Mouse (Mus musculus) liver, embryonic 14.5 days (tissue): ENCODE results near the gene Smad5. TPM values are rescaled to one million over a fixed set of nuclear protein-coding genes. Genes with fewer than 3 reads are reported as not detected.

ENCODE experiments used
- ATAC-seq: fragments of 200-750 bp; cut with Nextera tagmentation; 2 replicates; pipeline ENCODE4 v1.8.0; 2017; ENCODE audit warnings: moderate number of reproducible peaks, mild to moderate bottlenecking, moderate library complexity; ENCODE audit not compliant: insufficient read depth
- DNase-seq, 3 experiments: peaks; one replicate each; pipeline ENCODE4 v3.0.0-alpha.2; 2012 to 2013; ENCODE audit warnings: low read depth in 3 of 3, low spot score in 3 of 3
- H3K27ac ChIP-seq: fragments of 300-500 bp; sonication (generic); 2 replicates; pipeline ENCODE4 v1.5.1; 2014; ENCODE audit warnings: moderate library complexity, mild to moderate bottlenecking, control low read depth, inconsistent platforms
- H3K27me3 ChIP-seq: fragments of 300-500 bp; sonication (generic); 2 replicates; pipeline ENCODE4 v1.6.1; 2014; ENCODE audit warnings: mild to moderate bottlenecking, low read length, moderate library complexity; ENCODE audit not compliant: control insufficient read depth, insufficient read depth
- H3K36me3 ChIP-seq: fragments of 300-500 bp; sonication (generic); replicated peaks from 2 replicates; pipeline ENCODE4 v1.6.1; 2014; ENCODE audit warnings: low read depth; ENCODE audit not compliant: control insufficient read depth, insufficient read depth
- H3K4me1 ChIP-seq, 2 experiments: fragments of 200-500 bp in 1 of 2; fragments of 300-500 bp in 1 of 2; sonication (generic) in 1 of 2; replicated peaks; 2 replicates each; pipeline ENCODE4 v1.6.1; 2012 to 2014; ENCODE audit warnings: antibody characterized with exemption in 1 of 2, inconsistent platforms in 1 of 2, low read length in 1 of 2; ENCODE audit not compliant: control insufficient read depth in 2 of 2, insufficient read depth in 2 of 2
- H3K4me2 ChIP-seq: fragments of 300-500 bp; sonication (generic); 2 replicates; pipeline ENCODE4 v1.6.1; 2014; ENCODE audit warnings: low read depth, mild to moderate bottlenecking, control low read depth, moderate library complexity
- H3K4me3 ChIP-seq, 2 experiments: fragments of 200-500 bp in 1 of 2; fragments of 300-500 bp in 1 of 2; sonication (generic) in 1 of 2; 2 replicates each; pipeline ENCODE4 v1.5.1; 2012 to 2014; ENCODE audit warnings: low read depth in 2 of 2, low read length in 2 of 2, mild to moderate bottlenecking in 2 of 2, control low read depth in 1 of 2, inconsistent platforms in 1 of 2, moderate library complexity in 1 of 2; ENCODE audit not compliant: insufficient read depth in 1 of 2
- H3K9ac ChIP-seq: fragments of 300-500 bp; sonication (generic); replicated peaks from 2 replicates; pipeline ENCODE4 v1.6.1; 2014; ENCODE audit warnings: mild to moderate bottlenecking, control low read depth, moderate library complexity
- H3K9me3 ChIP-seq: fragments of 300-500 bp; sonication (generic); 2 replicates; pipeline ENCODE4 v1.6.1; 2016; ENCODE audit warnings: low read length, mixed read lengths; ENCODE audit not compliant: control insufficient read depth
- CTCF ChIP-seq: IDR thresholded peaks from 2 replicates; pipeline ENCODE4 v1.5.1; 2016; ENCODE audit warnings: antibody characterized with exemption, low read depth, control low read depth
- EP300 ChIP-seq: IDR thresholded peaks from 2 replicates; pipeline ENCODE4 v1.6.1; 2016; ENCODE audit warnings: antibody characterized with exemption, low read depth
- WGBS: fragments of 180-500 bp; shearing (Covaris S2); extraction: QIAGEN DNeasy Blood & Tissue Kit; methylation state at CpG from one replicate; pipeline ENCODE4 v1.1.7; 2014; ENCODE audit not compliant: insufficient replicate concordance; 5-methylcytosine and 5-hydroxymethylcytosine counted together
- polyA plus RNA-seq, 2 experiments: library from polyadenylated mRNA; depleted of rRNA in 1 of 2; stranded (reverse) in 1 of 2; unstranded in 1 of 2; fragments of >200 nt; fragmentation: Nextera tagmentation in 1 of 2; extraction: Ambion mirVana in 1 of 2; gene quantifications; 2 replicates each; pipeline versions ENCODE4 v1.2.1 to v1.2.3; 2012 to 2014

Gene Smad5
- polyA plus RNA-seq, 2 experiments, result 4.2 to 5.0 TPM

GRCm38 (mm10) chr13:56661914-56662621 is 40.7 kb upstream of the Smad5 start:
- no peak overlapping the region for H3K4me2 ChIP-seq
- H3K27ac ChIP-seq, result no peak overlapping the region
- no peak overlapping the region for H3K9ac ChIP-seq
- H3K4me1 ChIP-seq, result 0 out of 4 replicates have a peak, but pooled peaks cover 0 to 2% of the 10 kb centered on the region in 2 experiments
- H3K9me3 ChIP-seq, result no peaks in the 10 kb centered on the region
- no peak for ATAC-seq
- H3K4me3 ChIP-seq, result no peak overlapping the region
- no peaks in the 10 kb centered on the region for H3K36me3 ChIP-seq
- WGBS, result 22% methylated on average over 7 of the region's 7 CpGs
- TF ChIP-seq CTCF (no peak), EP300 (no peak)
- no peak for DNase-seq
- H3K27me3 ChIP-seq, result no peaks in the 10 kb centered on the region

GRCm38 (mm10) chr13:56664256-56665170 is 38.3 kb upstream of the Smad5 start:
- Histone ChIP-seq H3K4me1 (0 out of 4 replicates have a peak, but pooled peaks cover 0 to 2% of the 10 kb centered on the region in 2 experiments), H3K4me2 (no peak overlapping the region), H3K9me3 (no peaks in the 10 kb centered on the region), H3K9ac (no peak overlapping the region), H3K27ac (no peak overlapping the region), H3K36me3 (no peaks in the 10 kb centered on the region), H3K4me3 (no peak overlapping the region), H3K27me3 (no peaks in the 10 kb centered on the region)
- WGBS, result 56% methylated on average over 17 of the region's 17 CpGs
- no peak for DNase-seq
- no peak for TF ChIP-seq CTCF
- no peak for TF ChIP-seq EP300
- no peak for ATAC-seq

GRCm38 (mm10) chr13:56671206-56671605 is 31.6 kb upstream of the Smad5 start:
- WGBS, result 62% methylated on average over 11 of the region's 11 CpGs
- no peaks in the 10 kb centered on the region for H3K9me3 ChIP-seq
- H3K36me3 ChIP-seq, result no peaks in the 10 kb centered on the region
- H3K4me2 ChIP-seq, result no peak overlapping the region
- H3K4me1 ChIP-seq, result peaks cover 0 to 4% of the 10 kb centered on the region in 2 experiments; a peak in 1 of 4 replicates
- H3K9ac ChIP-seq, result no peak overlapping the region
- H3K27ac ChIP-seq, result no peak overlapping the region
- H3K4me3 ChIP-seq, result no peak overlapping the region
- no peak for DNase-seq
- ATAC-seq, result no peak
- TF ChIP-seq EP300 (no peak), CTCF (no peak)
- no peaks in the 10 kb centered on the region for H3K27me3 ChIP-seq

- Histone ChIP-seq H3K9ac (no peak overlapping the region), H3K27ac (no peak overlapping the region), H3K36me3 (no peaks in the 10 kb centered on the region), H3K4me1 (peaks cover 0 to 20% of the 10 kb centered on the region in 2 experiments; a peak in 2 of 4 replicates), H3K4me2 (no peak overlapping the region), H3K27me3 (no peaks in the 10 kb centered on the region), H3K4me3 (no peak overlapping the region), H3K9me3 (no peaks in the 10 kb centered on the region)
- DNase-seq, result no peak
- TF ChIP-seq CTCF (no peak), EP300 (no peak)
- WGBS, result 61% methylated on average over 4 of the region's 4 CpGs
- ATAC-seq, result no peak
These were observed 25.1 kb upstream of the Smad5 start for GRCm38 (mm10) chr13:56677731-56678130.

GRCm38 (mm10) chr13:56678188-56678787 is 24.5 kb upstream of the Smad5 start:
- no peak overlapping the region for H3K4me3 ChIP-seq
- H3K9ac ChIP-seq, result no peak overlapping the region
- ATAC-seq, result no peak
- no peaks in the 10 kb centered on the region for H3K27me3 ChIP-seq
- no peak overlapping the region for H3K27ac ChIP-seq
- WGBS, result 42% methylated on average over 10 of the region's 10 CpGs
- DNase-seq, result no peak
- TF ChIP-seq EP300, result no peak
- TF ChIP-seq CTCF, result no peak
- H3K36me3 ChIP-seq, result no peaks in the 10 kb centered on the region
- no peaks in the 10 kb centered on the region for H3K9me3 ChIP-seq
- peaks cover 0 to 20% of the 10 kb centered on the region in 2 experiments; a peak in 2 of 4 replicates for H3K4me1 ChIP-seq
- H3K4me2 ChIP-seq, result no peak overlapping the region
